Mouse (Mus musculus) erythroblast, embryonic 14.5 days (primary cell): ENCODE results near the gene Ifngr2.

ENCODE experiments used
- GATA1 ChIP-seq: IDR thresholded peaks from 2 replicates; pipeline ENCODE4 v1.6.1; 2012; ENCODE audit warnings: low read length, inconsistent platforms, mixed read lengths
- TAL1 ChIP-seq: IDR thresholded peaks from 3 replicates; pipeline ENCODE4 v1.6.1; 2012; ENCODE audit warnings: low read length, inconsistent platforms, mixed read lengths

- TF ChIP-seq GATA1 = no peak
- no peak for TF ChIP-seq TAL1
Observed at GRCm38 (mm10) chr16:91527051-91527450, 19.8 kb upstream of the Ifngr2 start.
